Mouse (Mus musculus) erythroblast, embryonic 14.5 days (primary cell): ENCODE results near the gene Hist2h3c2.

ENCODE experiments used
- GATA1 ChIP-seq: IDR thresholded peaks from 2 replicates; pipeline ENCODE4 v1.6.1; 2012; ENCODE audit warnings: low read length, inconsistent platforms, mixed read lengths
- TAL1 ChIP-seq: IDR thresholded peaks from 3 replicates; pipeline ENCODE4 v1.6.1; 2012; ENCODE audit warnings: low read length, inconsistent platforms, mixed read lengths

DNA sequence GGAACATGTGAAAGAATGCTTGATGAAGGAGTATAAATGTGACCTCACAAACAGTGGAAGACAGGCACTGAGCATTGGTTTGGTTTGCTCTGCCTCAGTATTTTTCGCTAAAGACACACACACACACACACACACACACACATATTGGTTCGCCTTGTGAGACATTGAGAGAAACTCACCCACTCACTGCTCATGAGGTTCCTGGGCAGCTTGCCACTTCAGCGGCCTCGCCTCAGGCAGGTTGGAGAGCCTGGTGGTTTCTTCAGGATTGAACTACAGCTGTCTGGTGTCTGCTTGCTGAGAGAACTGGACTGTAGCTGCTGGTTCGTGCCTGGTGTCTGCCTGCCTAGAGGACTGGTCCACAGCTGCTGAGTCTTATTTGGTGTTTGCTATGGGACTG lies 21.3 kb upstream of the Hist2h3c2 start:
- no peak for TF ChIP-seq GATA1
- TF ChIP-seq TAL1, result no peak
